Mouse (Mus musculus) cerebellum, adult 9-11 months (tissue): Measurements from ENCODE around the gene 1700092M07Rik.

Experiments
- DNase-seq: peaks from one replicate; pipeline ENCODE4 v3.0.0; 2022

1700092M07Rik gene

DNA sequence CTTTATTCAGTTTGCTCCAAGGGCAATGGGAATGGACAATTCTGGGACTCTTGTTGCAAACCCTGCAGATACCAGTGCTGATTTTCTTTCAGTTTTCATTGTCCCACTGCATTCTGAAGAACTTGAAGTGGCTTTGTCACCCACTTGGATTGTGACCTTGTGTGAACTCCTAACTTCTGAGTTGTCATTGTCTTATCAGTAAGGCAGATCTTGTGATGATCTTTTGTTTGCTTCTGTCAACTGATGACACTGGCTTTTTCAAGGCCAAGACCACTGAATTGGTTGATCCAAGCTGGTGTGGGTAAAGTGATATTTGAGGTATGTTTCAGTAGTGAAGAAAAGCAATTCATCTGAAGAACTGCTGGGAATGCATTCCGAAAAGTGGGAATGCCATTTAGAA is 4.9 kb downstream of the 1700092M07Rik start:
- DNase-seq: no peak

DNA sequence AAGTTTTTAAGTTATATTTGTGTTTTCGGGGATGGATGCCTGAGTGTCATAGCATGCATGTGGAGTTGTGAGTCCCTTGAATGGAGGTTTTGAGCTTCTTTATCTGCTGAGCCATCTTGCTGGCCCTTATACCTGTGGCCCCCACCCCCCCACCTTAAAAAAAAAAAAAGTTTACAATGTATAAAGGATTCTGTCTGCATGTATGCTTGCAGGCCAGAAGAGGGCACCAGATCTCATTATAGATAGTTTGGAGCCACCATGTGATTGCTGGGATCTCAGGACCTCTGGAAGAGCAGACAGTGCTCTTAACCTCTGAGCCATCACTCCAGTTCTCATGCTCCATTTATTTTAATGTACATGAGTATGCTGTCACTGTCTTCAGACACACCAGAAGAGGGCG is 6.8 kb downstream of the 1700092M07Rik start:
- no peak for DNase-seq

DNA sequence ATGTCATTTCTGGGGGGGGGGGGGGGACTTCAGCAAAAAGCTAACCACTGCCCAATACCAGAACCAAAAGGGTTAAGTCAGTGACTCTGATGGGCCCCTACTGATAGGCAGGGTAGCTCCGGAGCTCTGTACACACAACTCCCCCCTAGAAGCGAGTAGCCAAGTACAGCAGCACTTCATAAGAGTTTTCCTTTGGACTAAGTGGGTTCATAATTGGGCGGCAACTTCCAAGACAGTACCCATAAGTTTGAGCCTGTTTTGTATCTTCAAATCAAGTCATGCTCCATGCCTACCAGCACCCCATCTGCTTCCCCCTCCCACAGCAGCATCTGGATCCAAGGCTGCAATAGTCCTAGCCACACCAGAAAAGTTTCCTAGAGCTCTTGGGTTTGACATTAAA is 15.1 kb downstream of the 1700092M07Rik start:
- no peak for DNase-seq

DNA sequence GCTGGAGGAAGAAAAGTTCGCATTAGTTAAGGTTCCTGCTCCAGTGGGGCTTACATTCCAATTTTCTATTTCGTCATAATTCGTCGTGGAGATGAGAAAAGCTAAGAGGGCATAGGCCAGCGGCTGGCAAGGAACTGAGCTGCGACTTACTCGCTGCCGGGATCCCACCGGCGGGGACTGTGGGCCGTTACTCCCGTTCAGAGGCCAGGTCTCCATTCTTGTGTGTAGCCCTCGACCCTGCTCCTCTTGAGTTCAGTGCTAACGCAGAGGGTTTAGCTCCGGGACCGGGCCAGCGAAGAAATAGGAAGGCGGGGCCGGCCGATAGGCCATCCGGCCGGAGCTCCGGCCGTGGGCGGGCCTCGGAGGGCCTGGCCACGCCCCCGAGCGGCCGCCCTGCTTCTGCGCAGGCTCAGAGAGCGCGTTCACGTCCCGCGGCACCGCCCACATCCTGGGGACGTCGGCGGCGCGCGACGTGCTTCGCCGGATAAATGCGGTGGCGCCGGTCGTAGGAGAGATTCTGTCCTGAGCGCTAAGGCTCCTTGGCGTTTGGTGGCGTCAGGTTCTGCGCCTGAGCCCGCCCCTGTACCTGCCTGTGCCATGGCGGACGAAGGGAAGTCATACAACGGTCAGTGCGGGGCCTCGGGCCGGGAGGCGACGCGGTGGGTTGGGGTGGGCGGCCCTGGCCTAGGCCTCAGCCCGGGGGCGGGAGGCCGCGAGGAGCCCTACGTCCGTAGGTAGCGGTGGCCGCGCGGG is 16.3 kb downstream of the 1700092M07Rik start, which contains the start of gene Nxf1:
TSS of gene Nxf1 (plus strand) at position 439 of the 753 bp plus-strand sequence.
- DNase-seq: peak; percentile 89

DNA sequence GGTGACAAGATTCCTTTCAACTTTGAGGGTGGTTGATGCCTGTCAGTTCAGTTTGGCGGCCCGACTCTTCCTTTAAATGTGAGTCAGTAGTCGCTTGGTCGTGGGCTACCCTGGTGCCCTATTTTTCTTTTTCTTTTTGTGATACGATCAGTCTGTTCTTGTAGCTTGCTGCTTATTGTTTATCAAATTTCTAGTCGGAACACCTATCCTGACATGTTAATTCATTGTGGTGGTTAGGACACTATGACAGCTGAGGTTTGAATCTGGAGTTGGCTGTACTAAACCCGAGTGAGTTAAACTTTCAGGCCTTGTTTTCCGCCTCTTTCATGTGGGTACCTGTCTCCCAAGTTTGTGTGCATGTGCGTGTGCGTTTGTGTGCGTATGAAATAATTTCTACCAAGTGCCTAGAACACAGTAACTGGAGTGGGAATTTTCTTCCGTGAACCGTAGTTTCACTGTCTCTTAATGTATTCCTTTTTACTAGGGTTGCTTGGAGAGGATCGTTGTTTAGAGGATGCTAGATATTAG is 17.0 kb downstream of the 1700092M07Rik start:
- DNase-seq: no peak

DNA sequence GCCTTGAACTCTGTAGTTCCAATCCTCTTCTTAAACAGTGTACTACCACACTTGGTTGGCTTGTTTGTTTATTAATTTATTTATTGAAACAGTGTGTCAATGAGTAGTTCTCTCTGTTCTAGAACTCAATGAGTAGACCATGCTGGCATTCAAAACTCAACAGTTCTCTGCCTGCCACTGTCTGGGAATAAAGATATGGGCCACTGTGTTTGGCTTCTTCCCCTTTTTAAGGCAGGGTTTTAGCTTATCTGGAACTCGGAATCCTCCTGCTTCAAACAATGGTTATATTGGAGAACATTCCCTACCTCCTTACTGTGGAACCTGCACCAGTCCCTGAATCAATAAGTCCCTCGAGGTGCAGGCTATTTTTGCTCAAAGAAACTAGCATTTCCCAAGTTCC is 18.4 kb downstream of the 1700092M07Rik start:
- DNase-seq: no peak

DNA sequence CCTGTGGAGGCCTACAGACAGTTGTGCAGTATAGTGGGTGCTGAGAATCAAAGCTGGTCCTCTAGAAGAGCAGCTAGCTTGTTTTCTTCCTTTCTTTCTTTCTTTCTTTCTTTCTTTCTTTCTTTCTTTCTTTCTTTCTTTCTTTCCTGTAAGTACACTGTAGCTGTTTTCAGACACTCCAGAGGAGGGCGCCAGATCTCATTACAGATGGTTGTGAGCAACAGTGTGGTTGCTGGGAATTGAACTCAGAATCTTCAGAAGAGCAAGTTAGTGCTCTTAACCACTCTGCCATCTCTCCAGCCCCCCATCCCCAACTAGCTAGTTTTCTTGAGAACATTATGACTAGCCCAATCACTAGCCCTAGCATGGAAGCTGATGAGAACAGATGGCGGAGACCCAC is 20.2 kb downstream of the 1700092M07Rik start:
- no peak for DNase-seq

DNA sequence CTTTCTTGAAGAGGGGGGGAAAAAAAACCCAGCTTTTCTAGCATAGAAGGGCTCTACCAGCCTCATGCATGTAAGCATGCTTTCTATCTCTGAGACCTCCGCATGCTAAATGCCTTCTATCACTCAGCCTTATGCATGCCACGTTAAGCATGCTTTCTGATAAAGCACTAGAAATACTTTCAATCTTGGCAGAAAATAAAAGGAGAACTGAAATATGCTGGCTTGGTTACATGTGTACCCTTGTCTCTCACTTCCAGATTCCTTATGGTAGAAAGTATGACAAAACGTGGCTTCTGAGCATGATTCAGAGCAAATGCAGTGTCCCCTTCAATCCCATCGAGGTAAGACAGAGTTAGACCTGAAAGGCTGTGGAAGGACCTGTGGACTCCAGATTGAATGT is 22.8 kb downstream of the 1700092M07Rik start:
- no peak for DNase-seq

DNA sequence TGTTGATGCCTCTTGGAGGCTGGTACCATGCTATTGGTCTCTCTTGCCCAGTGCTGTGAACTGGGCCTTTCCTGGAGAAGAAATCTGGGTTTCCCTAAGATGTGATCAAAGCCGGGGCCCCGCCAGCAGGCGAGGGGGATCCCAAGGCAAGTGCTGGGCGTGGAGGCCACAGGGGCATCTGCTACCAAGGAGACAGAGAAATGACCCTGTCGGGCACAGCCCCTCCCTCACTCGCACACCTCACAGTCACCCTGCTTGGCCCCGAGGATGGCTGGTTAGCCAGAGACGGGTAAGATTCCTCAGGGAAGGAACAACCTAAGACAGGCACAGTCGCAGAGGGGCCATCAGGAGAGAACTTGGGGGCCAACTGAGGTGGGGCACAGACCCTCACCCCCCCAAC is 25.0 kb downstream of the 1700092M07Rik start:
- DNase-seq: no peak

DNA sequence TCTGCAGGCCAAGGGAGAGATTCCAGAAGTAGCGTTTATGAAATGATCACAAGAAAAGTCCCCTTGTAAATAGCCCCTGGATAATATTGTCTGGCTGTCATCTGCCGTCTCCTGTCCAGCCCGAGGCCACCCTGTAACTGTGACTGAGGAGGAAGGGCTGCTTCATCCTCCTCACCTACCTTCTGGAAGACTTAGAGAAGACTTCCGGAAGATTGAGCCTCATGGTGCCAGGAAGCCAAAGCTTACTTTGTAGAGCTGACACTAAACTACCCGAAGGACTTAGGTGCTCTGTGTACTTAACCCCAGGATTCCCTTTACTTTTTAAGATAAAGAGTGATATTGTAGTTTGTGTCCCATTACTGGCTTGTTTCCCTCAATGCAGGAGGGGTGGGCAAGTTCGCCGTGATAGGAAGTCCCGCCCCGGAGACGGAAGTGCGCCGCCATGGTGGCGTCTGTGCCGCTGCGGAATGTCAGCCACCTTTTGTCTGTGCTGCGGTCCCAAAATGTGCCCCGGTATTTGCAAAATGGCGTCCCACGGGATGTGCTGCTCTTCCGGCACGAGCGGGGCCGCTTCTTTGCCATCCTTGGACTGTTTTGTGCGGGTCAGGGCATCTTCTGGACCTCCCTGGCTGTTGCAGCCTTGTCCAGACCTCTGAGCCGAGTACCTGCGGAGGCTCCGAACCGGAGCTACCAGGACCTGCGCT is 30.2 kb downstream of the 1700092M07Rik start, which contains the start of gene Tmem223:
TSS of gene Tmem223 (plus strand) at position 430 of the 704 bp plus-strand sequence.
- peak; percentile 81 for DNase-seq

DNA sequence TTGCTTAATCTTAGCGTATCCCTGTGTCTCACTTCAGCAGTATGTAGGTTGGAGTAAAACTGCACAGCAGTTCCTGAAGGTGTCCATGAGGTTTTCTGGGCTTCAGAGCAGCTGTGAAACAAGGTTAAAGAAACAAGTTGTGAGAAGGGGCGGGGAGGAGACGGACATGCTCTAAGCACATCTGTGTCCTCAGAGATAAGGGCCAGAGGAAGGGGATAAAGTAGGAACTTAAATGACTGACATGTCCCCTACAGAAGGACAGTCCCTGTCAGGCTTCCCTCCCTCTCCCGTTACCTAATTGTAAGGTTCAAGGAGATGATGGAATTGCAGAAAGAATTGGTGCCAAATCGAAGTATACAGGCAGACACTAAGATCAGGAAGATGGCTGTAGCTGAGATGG is 32.5 kb downstream of the 1700092M07Rik start:
- DNase-seq: no peak

DNA sequence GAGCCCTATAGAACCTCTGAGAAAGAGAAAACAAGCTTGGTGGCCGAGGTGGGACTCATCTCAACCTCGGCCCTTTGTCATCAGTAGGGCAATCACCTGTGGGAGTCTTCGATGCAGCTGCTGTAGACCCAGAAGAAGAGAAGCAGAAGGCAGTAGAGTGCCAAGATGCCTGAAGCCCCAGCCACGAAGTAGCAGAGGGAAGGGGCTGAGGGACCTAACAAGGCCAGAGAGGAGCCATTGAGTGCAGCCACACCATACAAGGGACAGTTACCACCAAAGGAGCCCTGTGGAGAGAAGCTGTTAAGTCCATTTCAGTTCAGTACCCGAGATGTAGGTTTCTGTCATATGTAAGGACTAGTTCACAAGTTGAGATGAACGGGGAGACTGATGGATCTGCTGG is 32.9 kb downstream of the 1700092M07Rik start:
- peak; percentile 38 for DNase-seq

DNA sequence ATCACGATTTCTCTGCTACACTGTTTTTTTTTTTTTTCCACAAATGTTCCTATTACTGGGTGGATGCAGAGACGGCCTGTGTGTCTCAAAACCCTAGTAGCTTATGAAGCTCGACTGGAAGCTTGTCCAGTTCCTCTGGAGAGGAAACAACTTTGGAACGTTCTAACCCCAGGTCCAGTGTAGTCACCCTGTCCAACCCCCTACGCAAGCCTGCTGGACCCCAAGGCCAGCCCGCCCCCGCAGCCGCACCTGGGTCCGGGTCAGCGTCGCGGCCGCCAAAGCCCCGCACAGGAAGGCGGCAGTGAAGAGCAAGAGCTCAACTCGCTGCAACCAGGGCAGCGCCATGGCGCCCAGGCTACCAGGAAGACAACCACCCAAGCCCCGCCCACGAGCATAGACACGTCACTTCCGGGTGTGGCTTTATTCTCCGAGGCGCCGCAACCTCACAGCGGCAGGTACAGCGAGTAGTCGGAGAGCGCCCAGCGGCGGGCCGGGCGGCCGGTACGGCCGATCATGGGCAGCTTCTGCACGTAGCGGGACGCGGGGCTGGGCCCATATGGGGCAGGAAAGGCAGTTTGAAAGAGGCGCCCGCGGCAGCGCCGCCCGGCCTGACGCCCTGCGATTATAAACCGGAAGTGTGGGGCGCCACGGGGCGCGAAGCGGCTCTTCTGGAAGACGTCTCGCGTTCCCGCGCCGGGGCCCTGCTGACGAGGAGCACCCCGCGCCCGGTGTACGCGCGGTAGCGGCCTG is 33.7 kb downstream of the 1700092M07Rik start, which contains the start of gene Tmem179b:
TSS of gene Tmem179b (minus strand) at position 382 of the 750 bp plus-strand sequence.
- DNase-seq: peak; percentile 96

DNA sequence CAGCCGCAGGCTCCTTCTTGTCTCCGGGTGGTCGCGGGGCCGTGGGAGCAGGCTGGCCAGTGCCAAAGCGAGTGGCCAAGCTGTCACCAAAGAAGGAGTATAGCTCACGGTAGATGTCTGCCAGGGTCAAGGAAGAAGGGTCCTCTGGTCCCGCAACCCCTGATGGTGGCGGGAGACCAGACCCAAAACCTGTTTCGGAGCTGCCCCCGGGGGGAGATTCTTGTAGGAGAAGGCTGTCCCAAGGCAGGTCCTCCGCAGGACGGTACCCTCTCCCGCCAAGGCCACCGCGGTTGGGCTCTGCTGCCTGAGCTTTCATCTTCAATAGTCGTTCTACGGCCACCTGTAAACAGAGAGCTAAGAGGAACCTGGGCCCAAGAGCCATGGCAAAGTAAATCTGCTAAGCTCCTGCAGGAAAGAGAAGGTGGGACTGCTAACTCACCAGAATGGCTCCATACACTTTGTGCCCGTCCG is 34.5 kb downstream of the 1700092M07Rik start:
- DNase-seq: no peak

DNA sequence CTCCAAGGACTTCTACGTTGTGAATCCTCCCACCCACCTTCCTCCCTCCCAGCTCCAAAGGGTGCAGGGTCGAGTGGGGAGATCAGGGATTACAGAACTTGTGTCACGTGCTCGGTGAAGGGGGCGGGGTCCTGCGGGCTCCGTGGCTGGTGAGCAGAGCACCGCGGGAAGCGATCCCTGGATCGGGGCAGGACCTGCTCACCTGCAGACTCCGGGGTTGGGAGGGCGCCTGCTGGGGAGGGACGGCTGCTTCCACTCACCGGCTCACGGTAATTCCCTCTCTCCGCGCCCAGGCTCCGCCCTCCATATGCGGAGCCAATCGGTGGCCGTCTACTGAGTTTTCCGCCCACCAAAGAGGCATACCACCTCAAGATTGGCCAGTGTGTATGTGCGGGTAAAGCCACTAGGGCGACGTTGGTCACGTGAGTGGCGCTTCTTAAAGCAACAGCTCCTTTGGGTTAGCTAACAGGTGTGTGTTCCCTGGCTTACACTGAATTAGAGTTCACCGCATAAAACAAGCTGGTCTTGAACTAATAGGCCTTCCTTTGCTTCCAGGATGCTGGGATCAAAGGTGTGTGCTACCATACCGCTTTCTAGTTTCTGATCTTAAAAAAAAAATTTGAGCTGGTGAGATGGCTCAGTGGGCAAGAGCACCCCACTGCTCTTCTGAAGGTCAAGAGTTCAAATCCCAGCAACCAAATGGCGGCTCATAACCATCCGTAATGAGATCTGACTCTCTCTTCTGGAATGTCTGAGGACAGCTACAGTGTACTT is 45.7 kb downstream of the 1700092M07Rik start, which contains the start of gene Taf6l:
TSS of gene Taf6l (minus strand) at position 410 of the 774 bp plus-strand sequence.
- DNase-seq: peak; percentile 95

DNA sequence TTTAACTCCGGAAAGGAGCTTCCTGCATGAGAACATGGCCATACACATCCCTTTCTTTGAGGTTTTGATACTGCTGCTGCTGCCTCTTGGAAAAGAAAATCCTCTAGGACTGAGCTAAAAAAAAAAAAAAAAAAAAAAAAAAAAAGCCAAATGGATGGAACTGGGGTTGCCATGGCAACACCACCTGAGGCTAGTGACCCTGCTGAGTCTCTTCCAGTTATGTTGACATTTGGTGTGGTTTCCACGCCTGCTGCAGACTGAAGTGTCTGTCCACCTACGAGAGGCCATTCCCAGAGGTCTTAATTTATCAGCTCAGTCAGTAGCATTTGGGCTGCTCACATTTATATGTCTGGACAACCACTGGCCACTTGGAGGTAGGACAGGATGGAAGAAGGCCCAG is 48.0 kb downstream of the 1700092M07Rik start:
- DNase-seq: no peak

DNA sequence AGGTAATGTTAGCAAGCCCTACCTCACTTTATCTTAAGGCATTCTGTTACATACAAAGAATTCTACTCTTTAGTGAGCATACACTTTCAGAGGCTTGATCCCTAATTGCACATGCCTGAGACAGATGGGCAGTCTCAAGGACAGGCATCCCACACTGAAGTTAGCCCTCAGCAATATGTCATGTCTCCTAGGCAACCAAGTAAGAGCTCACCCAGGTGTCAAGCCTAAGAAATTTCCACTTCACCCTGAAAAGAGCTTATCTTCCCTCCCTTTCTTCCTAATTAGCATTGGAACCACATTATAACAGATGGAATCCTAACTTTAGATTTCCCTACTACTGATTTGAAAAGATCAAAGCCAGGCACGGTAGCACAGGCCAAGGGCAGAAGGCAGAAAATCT is 48.7 kb downstream of the 1700092M07Rik start:
- no peak for DNase-seq

DNA sequence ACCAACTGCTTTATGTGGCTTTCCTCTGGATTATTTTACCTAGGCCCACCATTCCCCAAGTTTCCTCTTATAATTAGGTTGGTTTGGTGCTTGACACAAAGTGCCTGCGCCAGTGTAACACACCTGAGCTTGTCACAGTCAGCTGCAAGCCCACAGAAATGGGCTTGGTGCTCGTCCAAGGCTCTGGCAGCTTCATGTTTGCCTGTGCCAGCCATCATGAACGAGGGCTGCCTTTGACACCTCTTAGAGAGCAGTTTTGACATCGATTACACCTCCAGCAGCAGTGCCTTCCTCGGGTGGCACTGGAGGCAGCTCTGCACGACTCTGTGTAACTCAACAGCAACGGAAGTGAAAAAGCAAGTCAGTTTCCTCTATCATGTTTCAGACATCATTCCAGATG is 49.7 kb downstream of the 1700092M07Rik start:
- DNase-seq: no peak
